ENCODE assay signal across 8 mouse cellular contexts in genomic region chr17:12367373-12367930, GRCm38 (mm10). TPM values are rescaled to one million over a fixed set of nuclear protein-coding genes. Genes with fewer than 3 reads are reported as not detected.
DNase-seq lines count a peak whose midpoint lies in the region; ATAC-seq and TF ChIP-seq lines count a peak whose summit lies in the region.

No protein-coding gene starts in this region.

- TF ChIP-seq EP300 in MEL (IDR thresholded peaks at IDR 0.05; ENCODE audit: low read depth in 1 of 2, low read length in 2 of 2): no peak

- peak; percentile 37 for TF ChIP-seq RAD21 in MEL (IDR thresholded peaks at IDR 0.05; ENCODE audit: low read depth, low read length)

- no peaks in the 10 kb centered on the region for H3K79me2 ChIP-seq in MEL (ENCODE audit: control insufficient read depth, insufficient read depth, low read length, poor library complexity)

- no peak overlapping the region for H3K9ac ChIP-seq in MEL (ENCODE audit: control insufficient read depth, low read depth, low read length, poor library complexity, severe bottlenecking)
- no peak overlapping the region for H3K9ac ChIP-seq in neural tube, embryonic 15.5 days (replicated peaks)

- H3K4me1 ChIP-seq in MEL (ENCODE audit: control insufficient read depth in 1 of 2, insufficient read depth in 2 of 2, low read length in 2 of 2): peaks cover 0 to 3% of the 10 kb centered on the region in 2 experiments; a peak in 1 of 4 replicates
- 0 out of 2 replicates have a peak, but pooled peaks cover 2% of the 10 kb centered on the region for H3K4me1 ChIP-seq in lung, adult 2 months (ENCODE audit: control insufficient read depth, insufficient read depth, low read length)
- peaks cover 6% of the 10 kb centered on the region; the same call in 1 of the 2 replicates for H3K4me1 ChIP-seq in neural tube, embryonic 15.5 days
- H3K4me1 ChIP-seq in thymus, adult 2 months (replicated peaks; ENCODE audit: control insufficient read depth, insufficient read depth, low read length): peaks cover 4% of the 10 kb centered on the region

- H3K4me2 ChIP-seq in neural tube, embryonic 15.5 days: no peak overlapping the region

- H3K27ac ChIP-seq in MEL (ENCODE audit: control insufficient read depth, low read depth, low read length): no peak overlapping the region
- no peak overlapping the region for H3K27ac ChIP-seq in layer of hippocampus, adult 2 months
- no peak overlapping the region for H3K27ac ChIP-seq in neural tube, embryonic 15.5 days (replicated peaks)
- no peak overlapping the region for H3K27ac ChIP-seq in thymus, adult 2 months (ENCODE audit: control insufficient read depth, insufficient read depth, low read length)

- H3K9me3 ChIP-seq in MEL (replicated peaks; ENCODE audit: insufficient read depth, low read length): no peaks in the 10 kb centered on the region
- no peaks in the 10 kb centered on the region for H3K9me3 ChIP-seq in neural tube, embryonic 15.5 days (replicated peaks)

- peaks cover 0 to 2% of the 10 kb centered on the region in 2 experiments; a peak in 1 of 4 replicates for H3K27me3 ChIP-seq in MEL (ENCODE audit: control insufficient read depth in 1 of 2, insufficient read depth in 2 of 2, low read length in 2 of 2)
- H3K27me3 ChIP-seq in neural tube, embryonic 15.5 days (replicated peaks): no peaks in the 10 kb centered on the region
- H3K27me3 ChIP-seq in thymus, adult 2 months (ENCODE audit: control insufficient read depth, insufficient read depth, low read length): no peaks in the 10 kb centered on the region

- ATAC-seq in hematopoietic stem cell, adult 5-6 weeks (replicated peaks in 1 of 2; ENCODE audit: insufficient read depth in 1 of 2, low FRiP score in 2 of 2, low TSS enrichment in 1 of 2, low read depth in 1 of 2, poor library complexity in 2 of 2, severe bottlenecking in 2 of 2): peak; percentile 65 to 72
- peak; percentile 78 for ATAC-seq in neural tube, embryonic 15.5 days (ENCODE audit: low FRiP score)

- no peak overlapping the region for H3K4me3 ChIP-seq in MEL (ENCODE audit: control insufficient read depth in 1 of 2, insufficient read depth in 1 of 2, low read depth in 2 of 2, low read length in 2 of 2)
- H3K4me3 ChIP-seq in layer of hippocampus, adult 2 months: no peak overlapping the region
- no peak overlapping the region for H3K4me3 ChIP-seq in lung, adult 2 months (replicated peaks; ENCODE audit: extremely low read depth, low read depth, low read length)
- no peak overlapping the region for H3K4me3 ChIP-seq in neural tube, embryonic 15.5 days (replicated peaks)
- H3K4me3 ChIP-seq in thymus, adult 2 months (ENCODE audit: control insufficient read depth, insufficient read depth, low read length): no peak overlapping the region

- TF ChIP-seq POLR2A in MEL (IDR thresholded peaks at IDR 0.05; ENCODE audit: control insufficient read depth in 1 of 2, insufficient read depth in 1 of 2, low read depth in 1 of 2, low read length in 2 of 2, poor library complexity in 1 of 2): no peak
- TF ChIP-seq POLR2A in lung, adult 2 months (IDR thresholded peaks at IDR 0.05; ENCODE audit: borderline replicate concordance, extremely low read depth, low read depth, low read length): no peak
- TF ChIP-seq POLR2A in thymus, adult 2 months (IDR thresholded peaks at IDR 0.05; ENCODE audit: control insufficient read depth, extremely low read depth, insufficient read depth, low read length, poor library complexity): no peak

- peak; percentile 25 to 50 (median 35); a peak in 5 of 6 replicates for TF ChIP-seq CTCF in MEL (IDR thresholded peaks at IDR 0.05 in 2 of 3, conservative IDR thresholded peaks at IDR 0.05 in 1 of 3; ENCODE audit: control insufficient read depth in 1 of 3, insufficient read depth in 1 of 3, low read depth in 2 of 3, low read length in 3 of 3, poor library complexity in 1 of 3, severe bottlenecking in 1 of 3)
- peak; percentile 86 for TF ChIP-seq CTCF in layer of hippocampus, adult 2 months (conservative IDR thresholded peaks at IDR 0.05)
- peak; percentile 78 for TF ChIP-seq CTCF in lung, adult 2 months (IDR thresholded peaks at IDR 0.05; ENCODE audit: insufficient read depth, low read length)
- peak; percentile 39; the same call in 1 of the 2 replicates for TF ChIP-seq CTCF in thymus, adult 2 months (IDR thresholded peaks at IDR 0.05; ENCODE audit: borderline replicate concordance, control insufficient read depth, extremely low read depth, insufficient read depth, low read length, poor library complexity)

- H3K36me3 ChIP-seq in MEL (ENCODE audit: control insufficient read depth in 1 of 2, insufficient read depth in 2 of 2, low read length in 2 of 2): no peaks in the 10 kb centered on the region
- no peaks in the 10 kb centered on the region for H3K36me3 ChIP-seq in neural tube, embryonic 15.5 days
- H3K36me3 ChIP-seq in thymus, adult 2 months (ENCODE audit: control insufficient read depth, insufficient read depth, low read length): no peaks in the 10 kb centered on the region

- WGBS in lung, adult 2 months: 33% methylated on average over 5 of the region's 5 CpGs
- WGBS in neural tube, embryonic 15.5 days: 37% methylated on average over 5 of the region's 5 CpGs
- WGBS in thymus, adult 2 months: 32% methylated on average over 5 of the region's 5 CpGs

- DNase-seq in MEL (ENCODE audit: low read depth, low spot score): peak; percentile 34
- DNase-seq in cerebellum, adult 18-20 months: peak; percentile 49 to 57
- peak; percentile 49 for DNase-seq in forelimb bud, embryonic 11.5 days (ENCODE audit: low read depth, low spot score)
- DNase-seq in layer of hippocampus, adult 2 months (ENCODE audit: low spot score in 2 of 2): peak; percentile 46 to 70
- DNase-seq in lung, adult 2 months: peak; percentile 35
- DNase-seq in thymus, adult 2 months: peak; percentile 64

TF ChIP-seq in MEL, 35 proteins besides CTCF, POLR2A, EP300 and RAD21:
- TF ChIP-seq ZC3H11A (IDR thresholded peaks at IDR 0.05; ENCODE audit: low read depth, low read length) (0 out of 2 replicates have a peak, but pooled peaks have one; percentile 3), MAFK (IDR thresholded peaks at IDR 0.05; ENCODE audit: borderline replicate concordance, low read depth, low read length) (no peak), SMC3 (IDR thresholded peaks at IDR 0.05; ENCODE audit: low read depth, low read length) (peak; percentile 57)

RNA-seq across cellular contexts. Expression of gene Plg, which starts 11.0 kb away (rescaled TPM):
- total RNA-seq in MEL (2012; rRNA removed): not detected in 2 replicates
- polyA plus RNA-seq in MEL (2012; ENCODE audit: insufficient read depth in 1 of 2, insufficient read length in 2 of 2, low read depth in 1 of 2, low replicate concordance in 2 of 2, missing spikeins in 1 of 2): not detected
- total RNA-seq in hematopoietic stem cell, adult 5-6 weeks (2017): not detected in 2 replicates
- total RNA-seq in layer of hippocampus, adult 2 months (2021): not detected
- 0.27 and 0.59 TPM in 2 replicates for polyA plus RNA-seq in lung, adult 2 months (2012; rRNA removed)
- polyA plus RNA-seq in neural tube, embryonic 15.5 days (2015; fragmentation: Nextera tagmentation; extraction: Ambion mirVana): 0.10 and 0.49 TPM in 2 replicates
- polyA plus RNA-seq in thymus, adult 2 months (2012; rRNA removed): 0.05 and 2.5 TPM in 2 replicates

RNA-seq across cellular contexts. Expression of gene Map3k4, which starts 48.9 kb away (rescaled TPM):
- total RNA-seq in MEL (2012; rRNA removed): 18.0 and 18.8 TPM in 2 replicates
- 10 to 100 TPM in 1 of 2 experiments, not detected in 1; 20.4 TPM for polyA plus RNA-seq in MEL (2012; ENCODE audit: insufficient read depth in 1 of 2, insufficient read length in 2 of 2, low read depth in 1 of 2, low replicate concordance in 2 of 2, missing spikeins in 1 of 2)
- total RNA-seq in hematopoietic stem cell, adult 5-6 weeks (2017): 29.3 and 34.7 TPM in 2 replicates
- total RNA-seq in layer of hippocampus, adult 2 months (2021): 10 to 100 TPM; 72.4 to 73.8 TPM
- polyA plus RNA-seq in lung, adult 2 months (2012; rRNA removed): 32.9 and 42.8 TPM in 2 replicates
- 36.4 and 37.1 TPM in 2 replicates for polyA plus RNA-seq in neural tube, embryonic 15.5 days (2015; fragmentation: Nextera tagmentation; extraction: Ambion mirVana)
- 27.7 and 43.4 TPM in 2 replicates for polyA plus RNA-seq in thymus, adult 2 months (2012; rRNA removed)

Comparison
In these comparisons a context has a peak if more than half of its experiments do, and no peak if none do; other contexts are left out.
1. CTCF ChIP-seq: peak in every context shown above with its lines; median percentile 86 in layer of hippocampus, adult 2 months; 78 in lung, adult 2 months; 39 in thymus, adult 2 months; 35 in MEL.